Mouse (Mus musculus) heart, embryonic 14.5 days (tissue): ENCODE results near the gene S100a14. TPM values are rescaled to one million over a fixed set of nuclear protein-coding genes. Genes with fewer than 3 reads are reported as not detected.

Experiments
- ATAC-seq: fragments of 200-750 bp; cut with Nextera tagmentation; 2 replicates; pipeline ENCODE4 v1.8.0; 2017; ENCODE audit warnings: low read depth, moderate TSS enrichment; ENCODE audit not compliant: insufficient number of reproducible peaks, insufficient read depth, low FRiP score
- H3K27ac ChIP-seq, 2 experiments: fragments of 200-500 bp in 1 of 2; fragments of 300-500 bp in 1 of 2; sonication (generic) in 1 of 2; replicated peaks in 1 of 2; 2 replicates each; pipeline ENCODE4 v1.5.1; 2012 to 2014; ENCODE audit warnings: low read depth in 2 of 2, low read length in 2 of 2, control low read depth in 1 of 2, mild to moderate bottlenecking in 1 of 2, mixed read lengths in 1 of 2; ENCODE audit not compliant: control insufficient read depth in 1 of 2, insufficient read depth in 1 of 2
- H3K27me3 ChIP-seq: fragments of 300-500 bp; sonication (generic); 2 replicates; pipeline ENCODE4 v1.6.1; 2014; ENCODE audit warnings: mild to moderate bottlenecking, low read length, control low read depth; ENCODE audit not compliant: control insufficient read depth, insufficient read depth
- H3K36me3 ChIP-seq: fragments of 300-500 bp; sonication (generic); 2 replicates; pipeline ENCODE4 v1.6.1; 2014; ENCODE audit warnings: mild to moderate bottlenecking, control low read depth, low read length, mixed read lengths; ENCODE audit not compliant: control insufficient read depth, insufficient read depth
- H3K4me1 ChIP-seq, 2 experiments: fragments of 200-500 bp in 1 of 2; fragments of 300-500 bp in 1 of 2; sonication (generic) in 1 of 2; 2 replicates each; pipeline ENCODE4 v1.6.1; 2012 to 2014; ENCODE audit warnings: low read length in 2 of 2, control low read depth in 1 of 2, mixed read lengths in 1 of 2; ENCODE audit not compliant: control insufficient read depth in 2 of 2, insufficient read depth in 2 of 2
- H3K4me2 ChIP-seq: fragments of 300-500 bp; sonication (generic); 2 replicates; pipeline ENCODE4 v1.6.1; 2014; ENCODE audit warnings: mild to moderate bottlenecking, low read length
- H3K4me3 ChIP-seq, 2 experiments: fragments of 200-500 bp in 1 of 2; fragments of 300-500 bp in 1 of 2; sonication (generic) in 1 of 2; 2 replicates each; pipeline ENCODE4 v1.5.1; 2012 to 2014; ENCODE audit warnings: low read length in 2 of 2, mild to moderate bottlenecking in 2 of 2, control low read depth in 1 of 2, low read depth in 1 of 2, moderate library complexity in 1 of 2; ENCODE audit not compliant: control insufficient read depth in 1 of 2, insufficient read depth in 1 of 2
- H3K9ac ChIP-seq: fragments of 300-500 bp; sonication (generic); 2 replicates; pipeline ENCODE4 v1.6.1; 2014; ENCODE audit warnings: mild to moderate bottlenecking, low read length
- H3K9me3 ChIP-seq: fragments of 300-500 bp; sonication (generic); 2 replicates; pipeline ENCODE4 v1.6.1; 2016; ENCODE audit warnings: low read length, control low read depth; ENCODE audit not compliant: control insufficient read depth
- WGBS: fragments of 180-500 bp; shearing (Covaris S2); extraction: QIAGEN DNeasy Blood & Tissue Kit; methylation state at CpG from one replicate; pipeline ENCODE4 v1.1.7; 2014; 5-methylcytosine and 5-hydroxymethylcytosine counted together
- polyA plus RNA-seq: library from polyadenylated mRNA; unstranded; fragments of >200 nt; fragmentation: Nextera tagmentation; extraction: Ambion mirVana; gene quantifications from 2 replicates; pipeline ENCODE4 v1.2.1, GENCODE M21; 2014

The S100a14 gene
- polyA plus RNA-seq, 1 experiment from 2014 or later, result not detected

DNA sequence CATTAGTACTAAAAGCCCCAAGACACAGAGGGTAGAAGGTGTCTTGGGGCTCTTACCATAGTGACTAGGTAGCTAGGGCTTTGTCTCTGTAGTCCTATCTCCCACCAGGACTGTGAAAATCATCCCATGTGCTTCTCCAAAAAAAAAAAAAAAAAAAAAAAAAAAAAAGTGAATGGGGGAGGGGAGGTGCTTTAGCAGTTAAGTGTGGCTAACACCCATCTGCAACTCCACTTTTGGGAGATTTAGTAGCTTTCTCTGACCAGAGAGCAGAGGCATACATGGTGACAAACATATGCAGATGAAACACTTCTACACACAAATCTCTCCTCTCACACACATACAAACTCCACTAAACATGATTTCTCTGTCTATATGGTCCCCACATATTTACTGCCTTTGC lies 29.1 kb upstream of the S100a14 start:
- Histone ChIP-seq H3K9me3 (no peaks in the 10 kb centered on the region), H3K27ac (no peak overlapping the region), H3K27me3 (no peaks in the 10 kb centered on the region), H3K4me2 (no peak overlapping the region), H3K4me3 (no peak overlapping the region), H3K4me1 (no peaks in the 10 kb centered on the region), H3K36me3 (peaks cover 79% of the 10 kb centered on the region), H3K9ac (no peak overlapping the region)
- no peak for ATAC-seq

DNA sequence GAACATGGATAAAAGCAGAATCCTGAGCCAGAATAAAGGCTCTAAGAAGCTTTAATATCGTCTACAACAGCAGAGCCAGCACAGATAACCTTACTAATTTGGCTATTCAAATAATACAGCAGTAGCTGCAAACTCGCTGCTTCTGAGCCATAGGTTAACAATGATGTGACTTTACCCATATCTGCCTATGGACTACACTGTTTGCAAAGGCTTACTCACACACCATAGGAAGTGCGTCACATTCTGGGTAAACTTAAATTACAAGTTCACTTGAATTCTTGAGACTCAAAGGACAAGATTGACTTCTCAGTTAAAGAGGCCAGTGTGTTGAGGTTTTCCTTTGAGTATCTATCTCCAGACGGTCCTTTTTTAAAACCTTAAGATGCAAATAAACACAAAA lies 23.2 kb upstream of the S100a14 start:
- peaks cover 93% of the 10 kb centered on the region for H3K36me3 ChIP-seq
- 83% methylated on average over 4 of the region's 4 CpGs for WGBS

DNA sequence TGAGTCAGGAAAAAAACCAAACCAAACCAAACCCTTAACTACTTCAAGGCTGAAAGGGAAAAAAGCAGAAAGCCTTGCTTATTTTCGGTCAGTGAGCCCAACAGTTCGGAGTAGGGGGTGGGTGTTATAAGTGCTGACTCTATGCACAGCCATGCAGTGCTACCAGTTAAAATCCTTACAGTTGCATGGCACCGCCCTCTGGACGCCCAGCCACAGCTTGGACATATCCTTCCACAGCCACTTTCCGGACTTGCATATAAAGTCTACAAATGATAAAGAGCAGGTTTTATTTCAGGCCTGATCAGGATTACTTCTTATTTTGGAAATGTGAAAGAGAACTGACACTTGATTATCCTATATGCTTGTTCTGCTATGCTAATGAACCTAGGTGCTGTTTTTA lies 21.4 kb upstream of the S100a14 start:
- peaks cover 0 to 9% of the 10 kb centered on the region in 2 experiments; a peak in 2 of 4 replicates for H3K4me1 ChIP-seq
- H3K27me3 ChIP-seq, result no peaks in the 10 kb centered on the region
- no peak overlapping the region for H3K4me3 ChIP-seq
- H3K36me3 ChIP-seq, result peaks cover 76% of the 10 kb centered on the region
- no peak overlapping the region for H3K27ac ChIP-seq
- no peak overlapping the region for H3K4me2 ChIP-seq
- WGBS, result 91% methylated on average over 5 of the region's 5 CpGs
- H3K9me3 ChIP-seq, result no peaks in the 10 kb centered on the region
- ATAC-seq, result no peak
- H3K9ac ChIP-seq, result no peak overlapping the region

More for the DNA sequence above, 23.2 kb upstream of the S100a14 start:
- H3K4me1 ChIP-seq, result peaks cover 0 to 9% of the 10 kb centered on the region in 2 experiments; a peak in 2 of 4 replicates
- no peak overlapping the region for H3K4me3 ChIP-seq
- no peaks in the 10 kb centered on the region for H3K27me3 ChIP-seq
- ATAC-seq, result no peak
- H3K27ac ChIP-seq, result no peak overlapping the region
- no peaks in the 10 kb centered on the region for H3K9me3 ChIP-seq
- H3K9ac ChIP-seq, result no peak overlapping the region
- H3K4me2 ChIP-seq, result no peak overlapping the region

DNA sequence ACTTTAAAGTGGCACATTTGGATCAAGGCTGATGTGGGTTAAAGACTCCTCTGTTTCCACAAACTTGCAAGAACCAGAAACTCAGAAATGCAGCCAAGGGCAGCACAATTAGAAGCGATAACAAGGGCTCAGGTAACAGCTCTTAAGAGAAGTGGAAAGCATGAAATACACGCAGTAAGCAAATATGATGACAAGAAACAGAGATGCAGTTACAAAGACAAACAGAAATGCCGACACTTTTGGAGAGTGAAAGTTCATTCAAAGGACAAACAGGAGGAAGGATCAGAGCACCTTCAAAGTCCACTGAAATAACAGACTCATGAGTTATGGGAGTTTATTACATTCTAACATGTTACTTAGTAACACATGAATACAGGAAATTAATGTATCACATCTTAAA lies 20.3 kb upstream of the S100a14 start:
- Histone ChIP-seq H3K9me3 (no peaks in the 10 kb centered on the region), H3K4me3 (no peak overlapping the region), H3K4me1 (peaks cover 0 to 9% of the 10 kb centered on the region in 2 experiments; a peak in 2 of 4 replicates), H3K27ac (no peak overlapping the region), H3K4me2 (no peak overlapping the region), H3K9ac (no peak overlapping the region), H3K36me3 (peaks cover 69% of the 10 kb centered on the region), H3K27me3 (no peaks in the 10 kb centered on the region)
- ATAC-seq, result no peak
- WGBS, result 53% methylated on average over 3 of the region's 3 CpGs

DNA sequence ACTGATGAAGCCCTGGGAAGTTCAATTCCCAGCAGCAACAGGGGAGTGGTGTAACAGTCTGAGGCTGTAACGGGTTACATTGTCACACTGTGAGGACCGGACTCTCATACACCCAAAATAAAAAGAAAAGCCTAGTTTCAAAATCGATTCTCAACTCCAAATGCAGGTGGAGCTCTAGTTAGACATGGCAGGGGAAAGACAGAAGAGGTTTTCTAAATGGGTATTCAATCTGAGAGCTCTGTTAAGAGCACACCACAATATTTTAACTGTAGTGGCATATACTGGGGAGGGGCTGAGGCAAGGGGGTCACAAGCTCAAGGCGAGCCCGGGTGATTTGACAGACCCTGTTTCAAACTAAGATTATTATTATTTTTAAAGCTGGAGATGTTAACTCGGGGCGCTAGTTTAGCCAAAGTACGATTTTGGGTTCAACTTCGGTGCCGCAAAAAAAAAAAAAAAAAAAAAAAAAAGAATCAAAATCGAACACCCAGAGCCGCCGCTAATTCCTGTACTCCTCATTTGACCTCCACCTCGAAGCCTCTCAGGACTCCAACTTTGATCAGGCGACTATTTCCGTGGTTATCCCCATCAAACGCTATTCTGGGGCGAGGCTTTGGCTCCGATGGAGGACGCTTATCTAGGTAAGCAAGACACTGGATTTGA lies 18.2 kb upstream of the S100a14 start:
- H3K9ac ChIP-seq, result peak overlapping the region; percentile 95
- H3K36me3 ChIP-seq, result peaks cover 49% of the 10 kb centered on the region
- 4% methylated on average over 20 of the region's 20 CpGs for WGBS
- H3K27ac ChIP-seq, result peak overlapping the region in 1 of 2 experiments; percentile 94; a peak in 3 of 4 replicates
- ATAC-seq, result no peak
- no peaks in the 10 kb centered on the region for H3K9me3 ChIP-seq
- no peaks in the 10 kb centered on the region for H3K27me3 ChIP-seq
- peak overlapping the region; percentile 73 to 92 for H3K4me3 ChIP-seq
- peaks cover 5 to 18% of the 10 kb centered on the region in 2 experiments for H3K4me1 ChIP-seq
- peak overlapping the region; percentile 84 for H3K4me2 ChIP-seq

DNA sequence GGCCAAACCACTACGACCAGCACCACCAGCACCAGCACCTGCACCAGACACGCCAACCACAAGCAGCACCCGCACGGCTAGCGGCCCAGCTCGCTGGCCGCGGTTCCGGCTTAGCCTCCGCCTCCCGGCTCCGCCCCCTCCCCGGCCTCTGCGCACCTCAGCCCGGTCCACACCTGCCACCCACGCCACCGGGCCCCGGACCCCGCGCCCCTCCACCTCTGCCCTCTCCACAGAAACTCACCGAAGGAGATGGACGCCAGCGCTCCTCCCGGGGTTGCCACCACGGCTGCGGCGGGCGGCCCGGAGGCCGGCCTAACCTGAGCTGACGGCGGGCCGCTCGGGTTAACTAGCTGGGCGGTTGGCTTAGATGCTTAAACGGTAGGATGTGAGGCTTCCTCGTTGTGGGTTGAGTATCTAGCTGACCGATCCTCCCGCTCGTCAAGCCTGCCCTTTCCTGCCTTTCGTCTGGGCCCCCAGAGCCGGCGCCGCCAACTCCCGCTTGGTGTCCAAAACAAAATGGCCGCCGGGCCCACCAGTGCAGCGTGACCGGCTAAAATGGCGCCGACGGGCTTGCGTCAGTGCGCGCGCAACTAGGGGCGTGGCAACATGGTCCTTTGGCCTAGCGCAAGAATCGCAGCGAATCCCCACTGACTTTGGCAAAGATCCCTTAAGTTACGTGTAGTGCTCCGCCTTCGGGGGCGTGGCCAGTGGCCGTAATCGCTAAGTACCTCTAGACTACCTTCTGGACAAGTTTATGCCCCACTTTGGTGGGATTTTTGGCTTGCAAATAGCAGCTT lies 17.5 kb upstream of the S100a14 start, which contains the start of gene Chtop:
Gene Chtop (minus strand): TSS at position 549 of the 797 bp plus-strand sequence.
- Histone ChIP-seq H3K27ac (peak within 1 kb of the TSS; percentile 83 to 94), H3K4me1 (peaks cover 9 to 21% of the 10 kb centered on the region in 2 experiments), H3K27me3 (no peaks in the 10 kb centered on the region), H3K9me3 (no peaks in the 10 kb centered on the region), H3K4me2 (peak within 1 kb of the TSS; percentile 84), H3K36me3 (peaks cover 42% of the 10 kb centered on the region), H3K9ac (peak within 1 kb of the TSS; percentile 95), H3K4me3 (peak within 1 kb of the TSS; percentile 73 to 92)
- WGBS, result under 1% methylated on average over 65 of the region's 66 CpGs
- peak; percentile 87 for ATAC-seq

DNA sequence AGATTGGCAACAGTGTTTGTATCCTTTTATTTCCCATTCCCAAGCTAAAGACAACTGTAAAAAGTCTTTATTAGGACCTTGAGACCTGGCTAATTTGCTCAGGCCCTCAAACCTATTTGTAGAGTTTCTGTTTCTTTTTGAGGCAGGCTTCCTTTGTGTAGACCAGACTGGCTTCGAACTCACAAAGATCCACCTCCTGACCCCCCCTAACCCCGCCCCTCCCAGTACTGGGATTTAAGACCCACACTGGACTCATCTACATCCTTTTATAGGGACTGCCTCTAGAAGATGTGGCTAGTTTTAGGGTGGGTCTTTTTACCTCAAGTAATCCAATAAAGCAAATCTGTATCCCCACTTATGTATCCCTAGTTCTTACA lies 16.9 kb upstream of the S100a14 start:
- 33% methylated on average over 2 of the region's 2 CpGs for WGBS
- Histone ChIP-seq H3K27me3 (no peaks in the 10 kb centered on the region), H3K9ac (peak overlapping the region; percentile 41; the same call in 1 of the 2 replicates), H3K4me2 (peak overlapping the region; percentile 84), H3K27ac (peak overlapping the region; percentile 74 to 94), H3K4me1 (peaks cover 9 to 21% of the 10 kb centered on the region in 2 experiments), H3K9me3 (no peaks in the 10 kb centered on the region), H3K4me3 (peak overlapping the region; percentile 18 to 92; a peak in 2 of 4 replicates), H3K36me3 (peaks cover 36% of the 10 kb centered on the region)
- ATAC-seq, result no peak
